Mouse (Mus musculus): ENCODE data around the gene Mab21l1. TPM values are rescaled to one million over a fixed set of nuclear protein-coding genes. Genes with fewer than 3 reads are reported as not detected.

Gene Mab21l1
- not detected for polyA plus RNA-seq (2014; fragmentation: Illumina TruSeq; extraction: RNeasy Lipid Tissue Mini Kit (QIAGEN cat#74804))

GRCm38 (mm10) chr3:55782056-55782687, at the start of gene Mab21l1:
TSS of gene Mab21l1 (plus strand) at chr3:55782510.

